Mouse (Mus musculus) heart, postnatal 25 days (tissue): Measurements from ENCODE around the gene Nfe2. TPM values are rescaled to one million over a fixed set of nuclear protein-coding genes. Genes with fewer than 3 reads are reported as not detected.

Experiments used
- DNase-seq: peaks from one replicate; pipeline ENCODE4 v3.0.0; 2022; ENCODE audit warnings: low spot score
- intact Hi-C: fragments of 180-260 bp; cut with DNase I; formaldehyde crosslinking; loops from one replicate; pipeline ENCODE4 v1.15.1; 2025
- microRNA-seq: library from miRNA; unstranded; fragments of <30 nt; microRNA quantifications from one replicate; pipeline ENCODE4 v1.2.0, GENCODE M21; 2022
- total RNA-seq, 2 experiments: library from RNA; stranded (reverse); gene quantifications; 2 replicates each; pipeline ENCODE4 v1.2.3; 2021

Nfe2 gene
- total RNA-seq, 2 experiments from 2014 or later: 0.42 to 0.64 TPM

DNA sequence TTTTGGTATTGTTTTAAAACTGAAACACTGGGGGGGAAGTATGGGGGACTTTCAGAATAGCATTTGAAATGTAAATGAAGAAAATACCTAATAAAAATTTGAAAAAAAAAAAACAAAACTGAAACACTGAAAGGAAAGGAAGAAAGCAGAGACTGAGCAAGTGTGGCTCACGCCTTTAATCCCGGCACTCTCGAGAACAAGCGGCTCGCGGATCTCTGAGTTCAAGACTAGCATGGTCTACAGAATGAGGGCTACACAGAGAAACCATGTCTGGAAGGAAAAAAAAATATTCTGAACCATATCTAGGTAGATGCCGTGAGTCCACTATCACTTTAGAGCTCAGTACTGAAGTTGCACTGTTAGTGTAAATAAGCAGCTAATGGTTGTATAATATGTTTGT, 20.9 kb downstream of the Nfe2 start:
- DNase-seq: no peak
- intact Hi-C loops: no loop called here

DNA sequence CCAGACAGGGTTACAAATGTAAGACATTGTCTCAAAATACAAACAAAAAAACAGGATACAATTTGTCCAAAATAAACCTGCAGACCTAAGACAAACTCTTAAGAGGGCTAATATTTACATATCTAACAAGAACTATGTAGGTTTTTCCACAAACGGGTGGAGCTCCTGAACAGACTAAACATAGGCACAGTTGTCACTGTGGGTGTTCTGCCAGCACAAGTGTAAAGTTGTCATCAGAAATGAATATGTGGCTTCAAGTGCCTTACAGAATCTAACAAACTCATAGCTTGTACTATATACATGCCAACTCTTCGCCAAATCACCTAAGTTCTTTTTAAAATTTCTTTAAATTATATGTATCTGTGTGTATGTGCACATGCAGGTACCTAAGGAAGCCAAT, 25.1 kb downstream of the Nfe2 start:
- intact Hi-C loops: no loop called here
- DNase-seq: no peak

DNA sequence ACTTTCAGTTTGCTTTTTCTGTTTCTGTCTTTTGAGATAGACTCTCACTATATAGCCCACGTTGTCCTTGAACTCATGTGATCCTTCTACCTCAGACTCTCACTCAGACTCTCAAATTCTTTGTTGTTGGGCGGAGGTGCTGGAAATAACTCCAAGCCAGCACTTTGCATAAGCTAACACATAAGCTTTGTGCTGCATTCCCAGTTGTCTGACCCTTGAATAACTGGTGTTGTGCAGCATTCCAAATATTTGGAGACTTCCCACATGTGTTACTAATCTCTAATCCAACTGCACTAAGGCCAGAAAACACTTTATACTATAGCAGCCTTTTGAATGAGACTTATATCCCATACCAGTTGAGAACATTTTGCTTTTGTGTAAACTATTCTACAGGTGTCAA, 29.3 kb downstream of the Nfe2 start:
- no peak for DNase-seq

GRCm38 (mm10) chr15:103227572-103227971, 30.6 kb downstream of the Nfe2 start:
- DNase-seq: no peak
- intact Hi-C loops: no loop called here

More for the DNA sequence above, 29.3 kb downstream of the Nfe2 start:
- intact Hi-C loops: no loop called here

DNA sequence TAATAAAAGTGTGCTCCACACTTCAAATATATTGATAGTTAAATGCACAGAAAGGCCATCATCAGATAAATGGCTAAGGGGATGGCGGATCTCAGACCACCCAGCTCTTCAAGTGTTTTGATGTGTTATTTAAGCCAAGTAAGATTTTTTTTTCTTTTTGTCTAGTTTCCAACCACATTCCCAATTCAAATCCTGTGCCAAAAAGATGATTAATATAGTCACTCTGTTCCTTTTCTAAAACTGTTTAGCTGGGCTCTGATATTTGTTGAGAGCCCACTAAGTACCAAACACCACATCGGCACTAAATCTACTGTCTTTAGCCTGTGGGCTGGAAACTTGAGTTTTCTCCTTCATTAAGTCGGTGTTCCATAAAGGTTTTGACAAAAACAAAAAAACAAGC, 31.2 kb downstream of the Nfe2 start:
- DNase-seq: no peak
- intact Hi-C loops: no loop called here

- intact Hi-C loops: no loop called here
- no peak for DNase-seq
Measured at GRCm38 (mm10) chr15:103224161-103224560, 34.0 kb downstream of the Nfe2 start.

DNA sequence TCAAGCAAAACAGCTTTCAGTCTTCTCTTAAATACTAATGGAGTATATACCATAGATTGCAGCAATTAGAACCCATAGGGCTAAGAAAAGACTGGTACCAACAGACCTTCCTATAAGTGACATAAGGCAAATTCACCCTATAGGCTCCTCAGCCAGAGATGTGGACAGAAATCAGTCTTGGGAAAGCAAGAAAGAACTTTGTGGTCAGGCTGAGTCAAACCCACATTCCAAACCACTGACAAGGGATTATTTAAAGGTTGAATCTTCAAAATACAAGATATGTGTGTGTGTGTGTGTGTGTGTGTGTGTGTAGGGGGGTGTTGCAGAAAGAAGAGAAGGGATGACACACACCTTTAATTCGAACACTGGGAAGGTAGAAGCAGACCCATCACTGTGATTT, 36.8 kb downstream of the Nfe2 start:
- intact Hi-C loops: no loop called here
- DNase-seq: no peak

DNA sequence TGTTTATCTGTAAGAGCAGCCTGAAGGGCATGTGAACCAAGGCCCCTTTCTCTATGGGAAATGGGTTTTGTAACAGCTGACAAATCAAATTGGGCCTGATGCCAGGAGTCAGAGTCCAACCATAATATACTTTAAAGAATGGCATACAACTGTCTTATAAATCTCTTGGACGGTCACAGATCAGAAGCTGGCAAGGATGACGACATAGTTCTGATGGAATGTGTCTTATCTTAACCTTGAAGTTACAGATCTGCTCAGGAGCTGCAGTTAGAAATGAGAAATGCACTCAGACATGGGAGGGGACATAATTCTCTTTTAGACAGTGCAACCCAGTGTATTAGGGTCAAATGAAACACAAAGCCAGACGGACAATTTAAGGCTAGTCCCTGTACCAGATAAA, 37.4 kb downstream of the Nfe2 start:
- DNase-seq: no peak
- intact Hi-C loops: no loop called here

DNA sequence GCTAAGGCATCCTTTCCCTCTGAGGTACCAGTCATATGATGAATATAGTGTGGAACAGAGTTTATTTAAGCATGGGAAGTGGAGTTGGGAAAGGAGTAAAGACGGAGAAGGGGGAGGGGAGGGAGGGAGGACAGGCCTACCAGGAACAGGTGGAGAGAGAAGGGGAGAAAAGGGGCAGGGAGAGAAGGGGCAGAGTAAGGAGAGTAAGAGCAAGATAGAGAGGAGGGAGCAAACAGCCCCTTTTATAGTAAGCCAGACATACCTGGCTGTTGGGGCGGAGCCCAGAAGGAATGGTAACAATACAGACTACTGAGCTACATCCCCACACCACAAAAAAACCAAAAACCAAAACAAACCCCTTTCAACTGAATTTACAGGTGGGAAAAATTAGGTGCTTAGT, 42.2 kb downstream of the Nfe2 start:
- DNase-seq: no peak
- intact Hi-C loops: no loop called here

DNA sequence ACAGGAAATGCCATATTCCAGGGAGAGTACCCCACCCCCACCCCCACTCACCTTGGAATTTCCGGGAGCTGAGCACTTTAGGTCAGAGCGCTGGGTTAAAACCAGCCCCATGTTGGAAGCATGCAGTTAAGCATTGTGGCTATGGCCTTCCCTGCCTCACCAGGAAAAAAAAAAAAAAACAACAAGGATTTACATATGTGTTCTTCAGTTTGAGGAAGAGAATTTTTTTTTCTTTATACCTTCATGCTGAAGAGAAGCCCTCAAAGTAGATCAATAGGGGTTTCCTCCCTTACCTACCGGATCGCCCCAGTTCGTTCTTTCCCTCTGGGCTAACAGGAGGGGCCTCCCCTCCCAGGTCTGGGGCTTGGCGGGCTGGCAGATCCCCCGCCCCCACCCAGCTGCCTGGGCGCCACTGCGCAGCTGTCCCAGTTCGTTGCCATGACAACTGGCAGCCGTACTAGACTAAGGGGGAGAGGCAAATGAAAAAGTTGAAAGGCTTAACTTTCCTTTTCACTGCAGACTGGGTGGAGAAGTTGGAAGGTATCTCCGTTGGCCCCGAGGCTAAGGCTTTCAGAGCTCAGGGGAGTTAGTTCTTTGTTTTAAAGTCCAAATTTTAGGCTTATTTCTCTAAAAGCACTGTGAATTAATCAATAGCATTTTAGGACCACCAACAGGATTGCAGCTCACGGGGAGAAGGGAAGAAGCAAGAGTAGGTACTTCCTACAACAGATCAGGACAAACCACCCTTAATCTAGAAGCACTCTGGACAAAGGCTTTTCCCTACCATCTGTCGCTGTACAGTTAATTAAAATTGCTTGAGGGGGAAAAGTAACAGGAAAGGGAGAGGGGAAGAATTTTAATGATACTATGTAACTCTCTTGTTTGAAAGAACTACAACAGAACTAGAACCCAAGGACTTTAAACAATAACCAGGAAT, 43.0 kb downstream of the Nfe2 start:
- intact Hi-C loops: loop anchor here (2.0 kb wide), 1 partner anchor 20 kb away; no protein-coding TSS in a partner anchor
- DNase-seq: peak; percentile 81

DNA sequence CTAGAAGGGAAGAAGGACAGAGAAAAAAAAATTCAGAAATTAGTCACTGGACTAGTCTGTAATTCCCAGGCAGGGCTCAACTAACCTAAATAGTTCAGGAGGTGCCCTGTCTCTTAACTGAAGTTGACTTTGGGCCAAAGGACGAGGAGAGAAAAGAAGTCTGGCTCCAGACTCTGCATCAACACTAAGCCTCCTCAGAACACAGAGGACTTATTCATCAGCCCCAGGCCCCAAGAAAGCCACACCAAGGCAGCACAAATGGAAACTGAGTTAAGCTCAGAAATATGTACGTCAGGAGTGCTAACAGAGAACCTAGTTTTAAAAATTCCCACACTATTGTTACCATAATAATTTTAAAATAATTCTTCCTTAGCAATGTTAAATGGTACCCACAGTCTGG, 44.1 kb downstream of the Nfe2 start:
- no peak for DNase-seq
- intact Hi-C loops: loop anchor here (2.0 kb wide), 1 partner anchor 21 kb away; no protein-coding TSS in a partner anchor

DNA sequence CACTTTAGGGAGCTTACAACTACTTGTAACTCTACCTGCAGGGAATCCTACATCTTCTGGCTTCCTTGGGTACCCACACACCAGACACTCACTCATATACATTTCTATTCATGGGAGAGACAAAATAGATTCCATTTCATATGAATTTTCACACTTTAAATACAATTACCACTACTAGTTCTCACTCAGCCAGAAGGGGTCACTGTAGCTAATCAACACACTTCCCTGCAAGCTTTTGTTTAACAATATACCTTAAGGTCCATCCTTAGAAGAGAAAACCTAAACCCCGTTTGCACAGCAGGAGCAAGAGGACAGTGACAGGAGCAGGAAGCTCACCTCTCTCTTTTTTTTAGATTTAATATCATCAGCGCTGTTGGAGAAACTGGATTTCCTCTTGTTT, 53.0 kb downstream of the Nfe2 start:
- no peak for DNase-seq
- intact Hi-C loops: loop anchor here (5.0 kb wide), 1 partner anchor 42 kb away; no protein-coding TSS in a partner anchor

DNA sequence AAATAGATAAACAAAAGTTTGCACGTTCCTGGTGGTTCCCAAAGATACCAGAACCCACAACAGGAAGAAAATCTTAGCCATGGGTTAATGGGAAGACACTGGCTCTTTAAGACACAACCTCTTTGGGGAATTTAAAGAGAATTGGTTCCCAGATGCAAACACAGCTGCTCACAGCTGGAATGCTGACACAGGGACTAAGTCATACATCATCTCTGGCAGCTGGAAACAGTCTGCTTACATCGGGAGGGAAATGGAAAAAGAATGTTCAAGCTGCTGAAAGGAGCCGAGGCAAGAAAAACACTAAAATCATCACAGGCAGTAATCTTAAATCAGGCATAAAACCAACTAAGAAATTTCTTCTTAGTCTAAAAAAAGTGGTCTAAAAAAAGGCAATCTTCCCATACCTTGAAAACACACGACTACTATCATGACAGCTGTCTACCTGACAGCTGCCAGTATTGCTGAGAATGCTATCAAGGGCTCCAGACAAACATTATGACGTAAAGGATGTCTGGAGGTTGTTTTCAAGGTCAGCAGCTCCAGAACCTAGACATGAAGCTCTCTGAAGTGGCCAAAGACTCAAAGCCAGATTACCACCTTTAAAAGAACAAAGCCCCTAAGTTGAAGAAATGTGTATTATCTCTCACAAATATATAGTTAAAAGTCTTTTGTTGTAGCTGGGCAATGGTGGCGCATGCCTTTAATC, 56.0 kb downstream of the Nfe2 start:
- DNase-seq: peak; percentile 55
- intact Hi-C loops: loop anchor here (5.0 kb wide), 1 partner anchor 105 kb away; no protein-coding TSS in a partner anchor

Small RNA genes lying within 50 kb of the gene (microRNA-seq; reads per million reads assigned to microRNA genes)
- 90.0 reads per million, percentile 56 among the genes with 10 or more reads in this experiment for gene Mir148b

Other genes with a start within 250 kb of the Nfe2 start
- gene Hoxc4, start 239.5 kb downstream of the Nfe2 start, total RNA-seq: not detected
- gene Smug1, start 91.3 kb downstream of the Nfe2 start, total RNA-seq: 10 to 100 TPM; 12.2 to 14.1 TPM
- 10 to 100 TPM; 55.9 to 63.9 TPM for gene Cbx5, start 18.6 kb downstream of the Nfe2 start, total RNA-seq
- gene Hnrnpa1, start 18.0 kb downstream of the Nfe2 start, total RNA-seq: 100 to 1,000 TPM; 133 to 153 TPM
- 10 to 100 TPM; 51.8 to 53.4 TPM for gene Copz1, start 14.3 kb upstream of the Nfe2 start, total RNA-seq
- not detected for gene Gpr84, start 52.2 kb upstream of the Nfe2 start, total RNA-seq
- 10 to 100 TPM; 12.5 to 13.7 TPM for gene Zfp385a, start 81.7 kb upstream of the Nfe2 start, total RNA-seq
- 10 to 100 TPM; 48.1 to 48.2 TPM for gene Itga5, start 108.4 kb upstream of the Nfe2 start, total RNA-seq
- gene Gtsf1, start 172.1 kb upstream of the Nfe2 start, total RNA-seq: not detected
- gene Gtsf2, start 190.1 kb upstream of the Nfe2 start, total RNA-seq: not detected
- 1 to 10 TPM; 3.9 to 4.2 TPM for gene Nckap1l, start 195.4 kb upstream of the Nfe2 start, total RNA-seq
- gene Pde1b, start 244.6 kb upstream of the Nfe2 start, total RNA-seq: 1 to 10 TPM; 1.1 to 1.4 TPM